Mouse (Mus musculus) retina, adult 2 months (tissue): ENCODE measurements around the gene Pigf.
"Not testable (repeated sequence)": the region's sequence is repeated elsewhere in the genome, so short reads cannot be mapped to it uniquely, and the experiment has no call there.

Experiments used
- DNase-seq: peaks from one replicate; pipeline ENCODE4 v3.0.0-alpha.2; 2012; ENCODE audit warnings: low read depth, low spot score

The Pigf gene

DNA sequence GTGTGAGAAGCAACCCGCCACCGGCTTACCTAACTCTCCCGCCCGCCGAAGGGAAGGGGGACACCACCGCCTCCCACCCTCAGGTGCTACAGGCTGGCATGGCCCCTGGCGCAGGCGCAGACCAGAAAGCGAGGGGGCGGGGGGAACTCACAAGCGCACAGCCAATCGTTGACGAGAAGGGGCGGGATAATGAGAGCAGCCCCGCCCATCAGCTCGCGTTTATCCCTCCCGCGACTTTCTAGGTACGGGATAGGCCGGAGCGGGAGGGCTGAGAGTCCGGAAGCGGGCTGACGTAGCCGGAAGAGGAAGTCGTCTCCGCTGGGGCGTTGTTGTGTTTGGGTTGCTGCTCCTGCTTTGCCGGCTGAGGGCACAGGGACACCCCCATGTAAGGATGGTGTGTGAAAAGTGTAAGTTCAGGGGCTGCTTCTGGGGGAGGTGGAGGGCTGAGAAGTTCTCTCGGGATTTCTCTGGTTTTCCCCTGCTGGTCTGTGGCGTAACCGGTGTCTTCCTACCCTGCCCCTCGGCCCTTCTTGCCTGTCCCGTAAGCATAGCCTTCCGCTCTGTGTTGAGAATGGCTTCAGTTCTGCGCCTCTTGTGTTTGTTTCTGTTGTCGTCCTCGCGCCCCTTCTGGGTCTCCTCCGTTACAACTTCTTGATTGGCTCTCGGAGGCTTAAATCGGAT lies at the start of gene Pigf, which contains the start of gene Cript:
Gene Pigf, minus strand, starts transcription at position 138 of the 681 bp plus-strand sequence.
Gene Cript, plus strand, starts transcription at position 282 of the 681 bp plus-strand sequence.
- peak; percentile 98 for DNase-seq

DNA sequence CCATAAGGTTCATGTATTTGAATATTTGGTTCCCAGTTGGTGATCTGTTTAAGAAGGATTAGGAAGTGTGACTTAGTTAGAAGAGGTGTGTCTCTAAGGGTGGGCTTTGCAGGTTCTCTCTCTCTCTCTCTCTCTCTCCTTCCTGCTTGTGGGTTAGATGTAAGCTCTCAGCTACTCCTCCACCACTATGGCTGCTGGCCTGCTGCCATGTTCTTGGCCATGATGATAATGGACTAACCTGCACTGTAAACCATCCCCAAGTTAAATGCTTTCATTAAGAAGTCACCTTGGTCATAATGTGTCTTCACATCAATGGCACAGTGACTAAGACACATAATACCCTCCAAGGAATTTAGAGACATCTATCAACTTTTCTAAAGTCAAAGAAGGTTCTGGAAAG lies 48.3 kb upstream of the Pigf start:
- no peak for DNase-seq

DNA sequence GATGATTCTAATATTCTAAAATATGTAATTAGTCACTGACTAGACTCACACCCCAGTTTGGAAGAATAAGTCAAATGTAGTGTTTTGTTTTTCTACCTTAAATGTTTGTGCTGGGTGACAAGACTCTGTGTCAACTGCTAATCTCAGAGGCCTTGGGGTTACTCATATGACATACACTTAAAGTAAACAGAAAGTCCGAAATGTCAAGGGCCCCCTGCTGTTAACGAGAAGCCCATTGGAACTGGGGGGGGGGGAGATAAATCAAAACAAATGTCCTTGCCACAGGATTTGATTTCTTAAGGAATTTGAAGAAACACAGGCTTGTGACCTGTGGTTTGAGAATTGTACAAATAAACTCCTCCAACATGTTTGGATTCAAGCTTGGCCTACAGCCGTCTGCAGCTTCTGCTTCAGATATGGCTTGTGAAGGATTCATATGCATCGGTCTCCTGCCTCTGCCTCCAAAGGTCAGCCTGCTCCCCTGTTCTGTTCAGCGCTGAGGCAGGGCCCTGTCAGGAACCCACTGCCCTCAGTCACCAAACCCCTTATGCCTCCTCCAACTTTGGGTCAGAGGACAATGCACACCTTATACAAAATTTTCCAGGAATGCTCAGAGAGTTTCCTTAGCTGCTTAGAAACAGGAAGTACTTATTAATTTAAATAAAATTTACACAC lies 47.7 kb upstream of the Pigf start:
- DNase-seq = no peak

DNA sequence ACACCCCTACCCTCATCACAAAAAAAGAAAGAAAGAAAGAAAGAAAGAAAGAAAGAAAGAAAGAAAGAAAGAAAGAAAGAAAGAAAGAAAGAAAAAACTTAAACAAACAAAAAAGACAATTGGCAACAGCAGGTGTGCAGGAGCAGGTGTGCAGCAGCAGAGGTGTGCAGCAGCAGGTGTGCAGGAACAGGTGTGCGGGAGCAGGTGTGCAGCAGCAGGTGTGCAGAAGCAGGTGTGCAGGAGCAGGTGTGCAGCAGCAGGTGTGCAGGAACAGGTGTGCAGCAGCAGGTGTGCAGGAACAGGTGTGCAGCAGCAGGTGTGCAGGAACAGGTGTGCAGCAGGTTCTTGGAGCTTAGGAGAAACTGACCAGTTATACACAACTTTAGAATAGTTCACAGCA lies 47.0 kb upstream of the Pigf start:
- DNase-seq = not testable (repeated sequence)

- DNase-seq = no peak
These were observed 43.8 kb upstream of the Pigf start for GRCm38 (mm10) chr17:87068997-87069396.

DNA sequence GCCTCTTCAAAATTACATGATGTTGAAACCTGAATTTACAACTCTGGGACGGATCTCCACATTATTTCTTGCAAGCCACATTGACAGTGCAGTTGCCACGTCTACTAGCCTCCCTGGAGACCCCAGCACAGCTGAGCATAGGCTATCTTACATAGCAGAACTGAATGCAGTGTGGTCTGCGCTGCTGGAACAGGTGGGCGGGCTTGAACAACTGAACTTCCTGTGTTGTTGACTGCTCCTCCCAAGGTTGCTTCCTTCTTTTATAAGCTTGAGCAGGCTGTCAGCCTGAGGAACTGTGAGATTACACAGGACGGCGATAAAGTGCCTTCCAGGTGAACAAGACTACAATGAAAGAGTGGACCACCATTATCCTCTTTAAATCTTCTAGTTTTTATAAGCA lies 38.8 kb upstream of the Pigf start:
- DNase-seq = no peak

DNA sequence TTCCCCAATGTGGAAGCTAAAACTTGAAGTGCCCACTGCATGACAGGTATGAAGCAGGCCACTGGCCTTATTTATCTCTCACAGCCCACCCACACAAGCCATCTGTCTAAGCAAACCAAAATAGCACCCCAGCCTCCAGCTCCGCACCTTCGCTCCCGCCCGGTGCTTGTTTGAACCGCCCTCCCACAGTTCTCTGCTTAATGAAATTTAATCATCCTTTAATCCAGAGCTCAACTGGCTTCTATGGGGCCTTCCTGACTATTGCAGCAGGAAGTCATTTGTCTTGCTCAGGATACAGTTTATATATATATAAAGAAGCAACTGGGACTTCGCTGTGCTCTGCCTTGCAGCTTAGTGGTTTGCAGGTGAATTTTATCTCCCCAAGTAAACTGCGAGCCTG lies 38.3 kb upstream of the Pigf start:
- DNase-seq = no peak

DNA sequence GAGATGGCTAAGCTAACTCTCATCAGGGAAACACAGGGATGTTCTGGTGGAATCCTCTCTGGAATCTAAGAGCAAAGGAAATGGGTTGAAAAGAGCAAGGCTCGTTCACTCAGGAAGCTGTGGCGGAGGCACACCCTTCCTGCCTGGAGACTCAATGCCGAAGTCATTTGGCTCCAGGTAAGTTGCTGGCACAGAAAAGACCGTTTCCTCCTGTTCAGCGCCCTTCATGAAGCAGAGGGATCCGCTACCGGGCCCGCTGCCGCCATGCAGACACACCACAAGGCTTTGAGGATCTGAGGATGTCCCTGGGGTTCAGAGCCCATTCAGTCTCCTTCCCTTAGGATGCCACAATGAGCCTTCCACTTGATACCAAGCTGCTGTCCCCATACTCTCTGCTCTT lies 37.4 kb upstream of the Pigf start:
- no peak for DNase-seq

DNA sequence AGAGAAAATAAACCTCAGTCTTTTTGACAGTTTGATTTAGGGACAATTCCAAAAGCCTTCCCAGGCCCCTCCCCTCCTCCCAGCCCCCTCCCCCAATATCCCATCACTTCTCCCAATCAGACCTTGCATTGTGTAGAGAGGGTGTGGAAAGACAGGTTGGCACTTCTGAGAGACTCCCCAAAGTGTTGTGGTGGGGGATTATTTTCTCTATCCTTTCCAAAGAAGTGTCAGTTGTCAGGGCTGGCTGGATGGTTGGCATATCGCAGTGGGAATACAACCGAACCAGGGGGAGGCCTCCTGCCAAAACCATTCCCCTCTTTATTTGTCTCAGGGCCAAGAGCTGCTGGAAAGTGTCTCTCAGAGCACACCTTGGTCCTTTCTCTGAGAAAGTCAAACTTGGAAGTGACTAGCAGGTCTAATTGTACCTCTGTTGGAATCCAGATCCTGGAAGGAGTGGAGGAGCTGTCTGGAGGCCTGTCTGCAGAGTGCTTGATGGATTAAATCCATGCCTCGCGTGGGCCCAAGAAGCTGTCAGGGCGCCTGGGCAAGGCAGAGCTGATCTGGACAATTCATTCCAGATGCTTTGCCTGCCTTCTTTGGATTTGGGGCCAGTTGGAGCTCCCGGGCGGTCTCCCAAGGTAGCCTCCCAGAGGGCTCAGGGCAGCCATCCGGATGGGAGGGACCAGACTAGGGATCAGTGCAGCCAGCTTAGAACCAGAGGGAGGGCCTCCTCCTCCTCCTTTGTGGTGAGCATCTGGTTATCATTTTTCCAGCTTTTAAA lies 32.5 kb upstream of the Pigf start:
- DNase-seq = no peak

DNA sequence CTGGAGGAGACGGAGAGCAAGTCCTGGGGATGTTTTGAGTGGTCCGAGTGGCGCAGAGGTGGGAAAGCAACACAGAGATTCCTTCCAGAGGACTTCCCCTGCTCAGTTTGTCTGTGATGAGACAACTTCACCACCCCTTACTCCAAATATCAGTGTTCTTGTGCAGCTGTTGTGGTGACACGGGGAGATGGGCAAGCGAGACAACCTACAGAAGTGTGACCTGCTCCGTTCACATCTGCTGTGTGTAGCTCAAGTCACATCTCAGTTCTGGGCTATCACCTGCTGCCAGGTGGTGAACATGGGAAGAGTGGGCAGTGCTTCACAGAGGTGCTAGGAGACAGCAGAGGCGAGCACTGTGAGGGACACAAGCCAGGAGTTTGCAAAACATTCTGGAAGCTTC lies 31.6 kb upstream of the Pigf start:
- no peak for DNase-seq

DNA sequence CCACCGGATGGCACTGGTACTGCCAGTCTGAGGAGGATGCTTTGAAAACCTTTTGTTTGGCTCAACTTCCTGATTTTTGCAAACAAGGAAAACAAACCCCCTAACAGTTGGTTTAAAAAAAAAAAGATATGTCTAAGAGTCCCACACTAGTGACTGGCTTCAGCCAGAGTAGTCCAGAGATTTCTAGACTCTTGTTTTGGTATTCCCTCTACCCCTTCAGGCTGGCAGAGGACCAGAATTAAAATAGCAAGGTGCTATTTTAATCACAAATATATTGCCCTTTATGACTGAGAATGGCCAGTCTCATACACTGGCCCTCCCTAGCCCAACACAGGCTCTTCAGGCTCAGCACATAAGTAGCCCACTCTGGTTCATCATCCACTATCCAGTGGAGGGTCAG lies 30.5 kb upstream of the Pigf start:
- DNase-seq = no peak

GRCm38 (mm10) chr17:87055051-87055459 lies 29.8 kb upstream of the Pigf start:
- peak; percentile 57 for DNase-seq

DNA sequence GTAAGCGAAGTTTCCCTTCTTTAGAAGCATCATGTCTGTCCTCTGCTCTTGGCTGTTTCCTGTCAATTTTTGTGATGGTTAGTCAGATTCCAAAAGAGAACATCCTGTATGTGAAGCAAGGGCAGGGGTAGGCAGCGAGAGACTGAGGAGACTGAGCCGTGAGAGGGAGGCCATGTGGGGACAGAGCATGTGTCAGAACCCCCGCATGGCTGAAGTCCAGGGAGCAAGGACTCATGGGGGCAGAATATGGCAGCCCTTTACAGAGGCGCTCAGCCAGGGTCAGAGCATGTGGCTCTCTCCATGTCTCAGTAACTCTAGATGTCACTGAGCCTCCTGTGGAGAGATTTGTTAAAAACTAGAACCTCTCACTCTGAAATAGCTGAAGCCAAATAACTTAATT lies 28.7 kb upstream of the Pigf start:
- DNase-seq = no peak

GRCm38 (mm10) chr17:87052432-87052831 lies 27.2 kb upstream of the Pigf start:
- DNase-seq = no peak

DNA sequence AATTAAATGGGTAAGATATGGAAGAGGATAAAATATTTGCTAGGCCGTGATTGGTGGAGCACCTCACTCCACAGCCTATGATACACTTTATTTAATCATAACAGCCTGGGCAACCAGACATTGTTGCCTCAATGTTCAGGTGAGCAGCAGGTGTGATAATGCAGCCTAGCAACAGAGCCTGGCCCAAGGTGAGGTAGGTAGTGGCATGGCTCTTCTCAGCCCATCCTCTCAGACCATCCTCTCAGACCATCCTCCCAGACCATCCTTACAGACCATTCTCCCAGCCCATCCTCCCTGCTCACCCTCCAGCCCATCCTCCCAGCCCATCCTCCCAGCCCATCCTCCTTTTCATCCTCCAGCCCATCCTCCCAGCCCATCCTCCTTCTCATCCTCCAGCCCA lies 26.4 kb upstream of the Pigf start:
- no peak for DNase-seq

DNA sequence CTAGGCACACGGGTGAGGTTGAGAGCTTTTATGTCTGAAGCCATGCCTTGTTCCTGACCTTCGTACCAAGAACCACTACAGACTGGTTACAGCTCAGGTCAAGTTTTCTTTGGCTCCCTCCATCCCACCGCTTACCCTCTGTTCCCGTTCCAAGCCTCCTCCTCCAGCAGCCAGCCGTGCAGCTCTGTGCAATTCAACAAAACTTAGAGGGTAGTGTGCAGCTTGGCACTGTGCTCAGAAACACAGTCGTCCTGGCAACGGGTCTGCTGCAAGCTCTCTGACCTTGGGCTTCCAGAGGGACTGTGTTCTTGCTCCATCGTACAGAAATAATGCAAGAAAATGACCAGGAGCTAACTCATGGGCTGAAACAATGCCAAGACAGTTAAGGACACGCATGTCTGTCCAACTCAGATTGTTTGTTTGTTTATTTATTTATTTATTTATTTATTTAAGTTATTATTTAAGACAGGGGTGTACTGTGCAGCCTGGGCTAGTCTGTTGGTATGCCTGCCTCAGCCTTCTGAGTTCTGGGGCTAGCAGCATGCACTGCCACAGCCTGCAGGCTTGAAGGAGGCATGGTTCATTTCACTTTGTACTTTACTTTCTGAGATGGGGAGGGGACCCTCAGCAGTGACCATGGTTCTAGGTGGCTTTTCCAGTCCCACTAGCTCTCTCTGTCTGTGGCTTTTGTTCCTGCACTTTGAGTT lies 25.4 kb upstream of the Pigf start:
- no peak for DNase-seq

- no peak for DNase-seq
These were observed 24.5 kb upstream of the Pigf start for GRCm38 (mm10) chr17:87049696-87050095.

DNA sequence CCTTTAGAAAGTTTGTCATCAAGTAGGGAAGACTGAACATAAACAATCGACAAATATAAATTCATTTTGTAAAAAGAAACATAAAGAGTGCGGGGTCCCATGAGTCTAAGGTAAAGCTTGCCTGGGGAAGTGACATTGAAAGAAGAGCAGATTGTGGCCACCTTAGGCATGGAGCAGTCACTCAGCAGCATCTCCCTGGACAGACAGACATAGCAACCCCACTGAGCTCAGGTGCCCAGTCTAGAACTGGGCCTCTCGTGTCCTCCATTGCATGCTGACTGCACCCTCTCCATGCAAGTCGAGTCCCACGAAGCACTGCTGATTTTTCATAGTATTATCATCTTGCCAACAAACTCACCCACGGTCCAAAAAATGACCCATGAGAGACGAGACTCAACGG lies 19.6 kb upstream of the Pigf start:
- no peak for DNase-seq

- DNase-seq = peak; percentile 81
These were observed 19.2 kb upstream of the Pigf start for GRCm38 (mm10) chr17:87044364-87044763.

DNA sequence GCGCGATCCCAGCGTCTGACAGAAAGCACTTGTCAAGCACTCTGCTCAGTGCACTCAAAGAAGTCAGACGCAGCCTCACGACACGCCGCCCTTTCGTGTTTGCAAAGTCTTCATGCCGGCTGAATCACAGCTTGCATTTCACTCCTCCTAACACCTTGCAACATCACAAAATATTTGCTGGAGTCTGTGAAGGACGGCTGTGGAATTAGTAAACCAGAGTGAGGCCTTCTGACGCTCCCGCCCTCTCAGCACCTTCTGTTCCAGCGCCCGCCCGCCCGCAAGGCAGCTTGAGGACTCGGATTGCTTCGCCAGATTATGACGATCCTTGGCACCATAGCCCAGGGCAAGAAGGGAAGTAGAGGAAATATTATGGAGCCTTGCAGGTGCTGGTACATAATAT lies 16.5 kb upstream of the Pigf start:
- DNase-seq = no peak

- DNase-seq = no peak
These were observed 13.3 kb upstream of the Pigf start for GRCm38 (mm10) chr17:87038496-87038895.
